Mouse (Mus musculus): ENCODE data around the gene Tescl. TPM values are rescaled to one million over a fixed set of nuclear protein-coding genes. Genes with fewer than 3 reads are reported as not detected.
A peak's percentile ranks its signal among the peaks of the same experiment; 100 is the strongest.

Gene Tescl
- polyA plus RNA-seq, 1 experiment from 2014 or later, result not detected

DNA sequence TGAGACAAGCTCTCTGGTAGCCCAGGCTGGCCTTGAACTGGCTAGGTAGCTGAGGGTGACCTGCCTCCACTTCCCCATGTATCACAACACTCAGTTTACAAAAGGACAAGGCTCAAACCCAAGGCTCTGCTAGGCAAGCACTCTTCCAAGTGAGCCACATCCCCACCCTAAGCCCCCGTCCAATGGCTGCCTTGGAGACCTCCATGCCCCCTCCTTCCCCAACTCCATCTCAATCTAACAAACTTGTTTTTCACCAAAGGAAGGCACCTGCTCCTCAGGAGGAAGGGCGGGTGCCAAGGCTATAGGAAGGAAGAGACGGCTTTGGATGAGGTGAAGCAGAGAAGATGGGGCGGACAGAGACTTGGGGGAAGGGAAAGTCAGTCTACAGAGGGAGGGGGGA is 39.0 kb upstream of the Tescl start:
- Histone ChIP-seq H3K9me3 (ENCODE audit: control insufficient read depth, low read length) (no peaks in the 10 kb centered on the region), H3K36me3 (ENCODE audit: control insufficient read depth, insufficient read depth, low read length) (no peaks in the 10 kb centered on the region), H3K9ac (ENCODE audit: low read length) (no peak overlapping the region), H3K27ac (ENCODE audit: low read depth, low read length) (no peak overlapping the region), H3K4me1 (ENCODE audit: control insufficient read depth, insufficient read depth, low read length) (no peaks in the 10 kb centered on the region; the same call in 1 of the 2 replicates), H3K4me3 (ENCODE audit: low read depth, low read length) (no peak overlapping the region), H3K27me3 (ENCODE audit: control insufficient read depth, insufficient read depth, low read length) (peaks cover 3% of the 10 kb centered on the region; the same call in 1 of the 2 replicates), H3K4me2 (0 out of 2 replicates have a peak overlapping the region, but pooled peaks have one; percentile 8)
- no peak for ATAC-seq (ENCODE audit: low FRiP score)
- DNase-seq (ENCODE audit: low spot score, missing footprints), result peak; percentile 26
- WGBS, result 69% methylated on average over 4 of the region's 4 CpGs

GRCm38 (mm10) chr7:24372300-24372699 is 38.6 kb upstream of the Tescl start:
- H3K9ac ChIP-seq (ENCODE audit: low read length), result no peak overlapping the region
- peaks cover under 1% of the 10 kb centered on the region; the same call in 1 of the 2 replicates for H3K27me3 ChIP-seq (ENCODE audit: control insufficient read depth, insufficient read depth, low read length)
- WGBS, result 87% methylated on average over 11 of the region's 11 CpGs
- DNase-seq (ENCODE audit: low spot score, missing footprints) (no peak), ATAC-seq (ENCODE audit: low FRiP score) (no peak)
- H3K36me3 ChIP-seq (ENCODE audit: control insufficient read depth, insufficient read depth, low read length), result no peaks in the 10 kb centered on the region
- H3K4me2 ChIP-seq, result no peak overlapping the region
- no peak overlapping the region for H3K27ac ChIP-seq (ENCODE audit: low read depth, low read length)
- H3K4me1 ChIP-seq (ENCODE audit: control insufficient read depth, insufficient read depth, low read length), result no peaks in the 10 kb centered on the region; the same call in 1 of the 2 replicates
- H3K4me3 ChIP-seq (ENCODE audit: low read depth, low read length), result no peak overlapping the region
- H3K9me3 ChIP-seq (ENCODE audit: control insufficient read depth, low read length), result no peaks in the 10 kb centered on the region

DNA sequence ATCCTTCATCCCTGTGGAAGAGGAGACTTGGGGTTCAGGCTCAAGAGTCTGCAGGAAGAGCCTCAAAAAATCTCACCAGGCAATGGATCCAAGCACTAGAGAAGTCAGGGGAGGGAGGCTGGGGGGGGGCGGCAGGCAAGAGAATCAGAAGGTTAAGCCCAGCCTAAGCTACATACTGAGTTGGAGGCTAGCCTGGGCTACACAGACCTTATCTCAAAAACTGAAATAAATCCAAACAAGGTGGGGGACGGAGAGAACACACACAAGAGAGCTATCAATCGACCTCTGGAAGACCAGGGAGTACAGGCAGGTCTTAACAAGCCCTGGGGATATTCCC is 38.0 kb upstream of the Tescl start:
- DNase-seq (ENCODE audit: low spot score, missing footprints) (no peak), ATAC-seq (ENCODE audit: low FRiP score) (no peak)
- Histone ChIP-seq H3K36me3 (ENCODE audit: control insufficient read depth, insufficient read depth, low read length) (no peaks in the 10 kb centered on the region), H3K9me3 (ENCODE audit: control insufficient read depth, low read length) (no peaks in the 10 kb centered on the region), H3K9ac (ENCODE audit: low read length) (no peak overlapping the region), H3K27ac (ENCODE audit: low read depth, low read length) (no peak overlapping the region), H3K27me3 (ENCODE audit: control insufficient read depth, insufficient read depth, low read length) (no peaks in the 10 kb centered on the region; the same call in 1 of the 2 replicates), H3K4me3 (ENCODE audit: low read depth, low read length) (no peak overlapping the region), H3K4me2 (no peak overlapping the region), H3K4me1 (ENCODE audit: control insufficient read depth, insufficient read depth, low read length) (no peaks in the 10 kb centered on the region)
- WGBS, result 77% methylated on average over 3 of the region's 3 CpGs

DNA sequence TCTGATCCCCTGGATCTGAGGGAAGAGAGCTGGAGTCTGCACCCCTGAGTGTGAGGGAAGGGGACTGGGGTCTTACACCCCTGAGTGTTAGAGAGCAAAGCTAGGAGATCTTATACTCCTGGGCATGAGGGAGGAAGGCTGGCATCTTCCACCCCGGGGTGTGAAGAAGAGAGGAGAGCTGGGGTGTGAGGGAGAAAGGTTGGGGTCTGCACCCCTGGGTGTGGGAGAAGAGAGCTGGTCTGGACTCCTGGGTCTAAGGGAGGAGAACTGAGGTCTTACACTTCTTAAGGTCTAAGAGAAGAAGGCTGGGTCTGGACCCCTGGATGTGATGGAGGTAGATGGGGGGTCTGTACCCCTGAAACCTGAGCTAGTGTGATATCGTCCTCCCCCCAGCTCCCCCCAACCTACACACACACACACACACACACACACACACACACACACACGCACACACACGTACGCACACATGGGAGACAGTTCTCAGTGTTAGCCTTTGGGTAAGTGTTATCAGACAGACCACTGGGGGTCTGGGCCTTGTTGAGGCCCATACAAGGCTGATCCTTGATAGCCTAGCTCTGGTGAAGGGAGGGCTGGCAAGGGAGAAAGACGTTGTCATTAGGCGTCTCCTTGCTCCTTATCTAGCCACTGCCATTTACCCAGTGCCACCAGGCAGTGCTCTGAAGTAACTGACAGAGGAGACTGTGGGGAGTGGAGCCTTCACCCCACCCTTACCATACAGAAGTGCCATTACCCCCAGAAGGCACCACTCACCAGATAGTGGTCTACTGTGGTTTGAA is 37.5 kb upstream of the Tescl start:
- no peaks in the 10 kb centered on the region for H3K36me3 ChIP-seq (ENCODE audit: control insufficient read depth, insufficient read depth, low read length)
- no peak overlapping the region for H3K4me3 ChIP-seq (ENCODE audit: low read depth, low read length)
- no peaks in the 10 kb centered on the region for H3K4me1 ChIP-seq (ENCODE audit: control insufficient read depth, insufficient read depth, low read length)
- H3K27ac ChIP-seq (ENCODE audit: low read depth, low read length), result no peak overlapping the region
- no peak overlapping the region for H3K4me2 ChIP-seq
- 78% methylated on average over 6 of the region's 7 CpGs for WGBS
- DNase-seq (ENCODE audit: low spot score, missing footprints) (peak; percentile 47), ATAC-seq (ENCODE audit: low FRiP score) (no peak)
- no peaks in the 10 kb centered on the region for H3K9me3 ChIP-seq (ENCODE audit: control insufficient read depth, low read length)
- H3K9ac ChIP-seq (ENCODE audit: low read length), result no peak overlapping the region
- no peaks in the 10 kb centered on the region; the same call in 1 of the 2 replicates for H3K27me3 ChIP-seq (ENCODE audit: control insufficient read depth, insufficient read depth, low read length)

GRCm38 (mm10) chr7:24369731-24370541 is 36.2 kb upstream of the Tescl start, which contains the start of gene Kcnn4:
Gene Kcnn4, plus strand, starts transcription at chr7:24370263.
- DNase-seq (ENCODE audit: low spot score, missing footprints) (peak; percentile 72), ATAC-seq (ENCODE audit: low FRiP score) (no peak)
- Histone ChIP-seq H3K9me3 (ENCODE audit: control insufficient read depth, low read length) (no peaks in the 10 kb centered on the region), H3K27me3 (ENCODE audit: control insufficient read depth, insufficient read depth, low read length) (no peaks in the 10 kb centered on the region; the same call in 1 of the 2 replicates), H3K4me2 (no peak within 1 kb of the TSS), H3K27ac (ENCODE audit: low read depth, low read length) (no peak within 1 kb of the TSS), H3K4me1 (ENCODE audit: control insufficient read depth, insufficient read depth, low read length) (no peaks in the 10 kb centered on the region), H3K9ac (ENCODE audit: low read length) (peak within 1 kb of the TSS; percentile 5; the same call in 1 of the 2 replicates), H3K36me3 (ENCODE audit: control insufficient read depth, insufficient read depth, low read length) (no peaks in the 10 kb centered on the region), H3K4me3 (ENCODE audit: low read depth, low read length) (no peak within 1 kb of the TSS)
- 44% methylated on average over 23 of the region's 23 CpGs for whole genome bisulfite sequencing

- Histone ChIP-seq H3K27ac (ENCODE audit: low read depth, low read length) (no peak overlapping the region), H3K9me3 (ENCODE audit: control insufficient read depth, low read length) (no peaks in the 10 kb centered on the region), H3K27me3 (ENCODE audit: control insufficient read depth, insufficient read depth, low read length) (no peaks in the 10 kb centered on the region; the same call in 1 of the 2 replicates), H3K9ac (ENCODE audit: low read length) (no peak overlapping the region), H3K36me3 (ENCODE audit: control insufficient read depth, insufficient read depth, low read length) (no peaks in the 10 kb centered on the region), H3K4me1 (ENCODE audit: control insufficient read depth, insufficient read depth, low read length) (no peaks in the 10 kb centered on the region), H3K4me3 (ENCODE audit: low read depth, low read length) (no peak overlapping the region), H3K4me2 (no peak overlapping the region)
- 91% methylated on average over 7 of the region's 7 CpGs for WGBS
- DNase-seq (ENCODE audit: low spot score, missing footprints) (peak; percentile 14), ATAC-seq (ENCODE audit: low FRiP score) (no peak)
Observed at GRCm38 (mm10) chr7:24368946-24369345, 35.2 kb upstream of the Tescl start.

DNA sequence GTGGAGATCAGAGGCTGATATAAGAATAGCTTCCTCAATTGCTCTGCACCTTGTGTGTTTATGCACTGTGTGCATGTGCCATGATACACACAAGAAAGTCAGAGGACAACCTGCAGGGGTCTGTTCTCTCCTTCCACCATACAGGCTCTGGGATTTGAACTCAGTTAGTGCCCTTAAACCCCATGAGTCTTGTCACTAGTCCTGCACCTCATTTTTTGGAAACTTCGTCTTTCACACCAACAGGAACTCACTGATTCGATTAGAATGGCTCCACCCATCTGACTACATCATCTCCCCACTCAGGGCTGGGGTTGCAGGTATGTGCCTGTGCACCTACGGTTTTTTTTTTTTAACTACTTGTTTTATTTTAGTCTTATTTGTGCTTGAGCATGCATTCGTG is 34.5 kb upstream of the Tescl start:
- no peak overlapping the region for H3K27ac ChIP-seq (ENCODE audit: low read depth, low read length)
- no peak overlapping the region for H3K4me3 ChIP-seq (ENCODE audit: low read depth, low read length)
- H3K4me2 ChIP-seq, result no peak overlapping the region
- WGBS, result 74% methylated on average over 4 of the region's 4 CpGs
- H3K9me3 ChIP-seq (ENCODE audit: control insufficient read depth, low read length), result no peaks in the 10 kb centered on the region
- no peak for ATAC-seq (ENCODE audit: low FRiP score)
- no peaks in the 10 kb centered on the region; the same call in 1 of the 2 replicates for H3K27me3 ChIP-seq (ENCODE audit: control insufficient read depth, insufficient read depth, low read length)
- H3K36me3 ChIP-seq (ENCODE audit: control insufficient read depth, insufficient read depth, low read length), result no peaks in the 10 kb centered on the region
- no peak for DNase-seq (ENCODE audit: low spot score, missing footprints)
- no peaks in the 10 kb centered on the region for H3K4me1 ChIP-seq (ENCODE audit: control insufficient read depth, insufficient read depth, low read length)
- H3K9ac ChIP-seq (ENCODE audit: low read length), result no peak overlapping the region

DNA sequence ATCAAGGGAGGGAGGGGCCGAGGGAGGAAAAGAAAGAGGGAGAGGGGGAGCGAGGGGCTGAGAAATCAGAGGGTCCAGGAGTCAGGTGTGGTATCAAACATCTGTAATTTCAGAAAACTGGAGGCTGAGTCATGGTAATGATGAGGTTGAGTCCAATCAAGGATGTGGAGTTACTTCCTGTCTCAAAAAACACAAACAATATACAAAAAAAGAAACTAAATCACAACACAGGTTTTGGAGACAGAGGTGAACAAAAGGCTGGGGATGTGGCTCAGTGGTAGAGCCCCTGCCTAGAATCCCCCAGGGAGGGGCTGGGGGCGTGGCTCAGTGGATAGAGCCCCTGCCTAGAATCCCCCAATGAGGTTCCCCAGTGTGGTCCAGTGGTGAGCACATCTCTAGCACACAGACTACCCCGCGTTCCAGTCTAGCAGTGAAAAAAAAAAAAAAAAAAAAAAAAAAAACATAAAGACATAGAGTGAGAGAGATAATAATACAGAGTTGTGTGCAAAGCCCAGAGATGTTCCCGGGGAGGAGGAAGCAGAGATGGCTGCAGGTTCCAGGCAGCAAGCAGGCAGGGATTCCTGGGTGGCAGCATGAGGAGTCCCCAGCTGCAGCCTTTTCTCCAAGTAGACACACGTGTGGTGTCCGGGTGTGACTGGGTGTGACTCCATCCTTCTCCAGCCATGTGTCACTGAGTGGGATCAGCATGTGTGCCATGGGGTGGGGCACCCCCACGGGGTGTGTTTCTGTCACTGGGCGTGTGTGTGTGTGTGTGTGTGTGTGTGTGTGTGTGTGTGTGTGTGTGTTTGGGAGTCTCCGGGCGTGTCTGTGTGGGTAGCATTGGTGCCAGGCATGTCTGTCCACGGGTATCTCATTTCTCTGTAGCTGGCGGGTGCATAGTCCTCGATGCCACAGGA is 33.2 kb upstream of the Tescl start:
- H3K9me3 ChIP-seq (ENCODE audit: control insufficient read depth, low read length), result no peaks in the 10 kb centered on the region
- 75% methylated on average over 15 of the region's 15 CpGs for WGBS
- H3K4me2 ChIP-seq, result no peak overlapping the region
- no peak overlapping the region for H3K27ac ChIP-seq (ENCODE audit: low read depth, low read length)
- H3K27me3 ChIP-seq (ENCODE audit: control insufficient read depth, insufficient read depth, low read length), result no peaks in the 10 kb centered on the region; the same call in 1 of the 2 replicates
- no peaks in the 10 kb centered on the region for H3K4me1 ChIP-seq (ENCODE audit: control insufficient read depth, insufficient read depth, low read length)
- no peak overlapping the region for H3K9ac ChIP-seq (ENCODE audit: low read length)
- DNase-seq (ENCODE audit: low spot score, missing footprints) (peak; percentile 12), ATAC-seq (ENCODE audit: low FRiP score) (no peak)
- no peak overlapping the region for H3K4me3 ChIP-seq (ENCODE audit: low read depth, low read length)
- no peaks in the 10 kb centered on the region for H3K36me3 ChIP-seq (ENCODE audit: control insufficient read depth, insufficient read depth, low read length)
